Mouse (Mus musculus) heart, embryonic 13.5 days (tissue): ENCODE data around the gene Lce1h. TPM values are rescaled to one million over a fixed set of nuclear protein-coding genes. Genes with fewer than 3 reads are reported as not detected.

Source experiments
- ATAC-seq: fragments of 200-750 bp; cut with Nextera tagmentation; 2 replicates; pipeline ENCODE4 v1.8.0; 2017; ENCODE audit warnings: moderate TSS enrichment; ENCODE audit not compliant: insufficient number of reproducible peaks, low FRiP score, low TSS enrichment; ENCODE audit errors: extremely low read depth
- H3K27ac ChIP-seq: fragments of 300-500 bp; sonication (generic); replicated peaks from 2 replicates; pipeline ENCODE4 v1.5.1; 2015; ENCODE audit warnings: moderate library complexity, mild to moderate bottlenecking, inconsistent platforms
- H3K27me3 ChIP-seq: fragments of 300-500 bp; sonication (generic); replicated peaks from 2 replicates; pipeline ENCODE4 v1.6.1; 2015; ENCODE audit warnings: mild to moderate bottlenecking, inconsistent platforms
- H3K36me3 ChIP-seq: fragments of 300-500 bp; sonication (generic); 2 replicates; pipeline ENCODE4 v1.6.1; 2015; ENCODE audit warnings: mild to moderate bottlenecking, inconsistent platforms
- H3K4me1 ChIP-seq: fragments of 300-500 bp; sonication (generic); 2 replicates; pipeline ENCODE4 v1.6.1; 2015; ENCODE audit warnings: inconsistent platforms
- H3K4me2 ChIP-seq: fragments of 300-500 bp; sonication (generic); 2 replicates; pipeline ENCODE4 v1.6.1; 2015; ENCODE audit warnings: inconsistent platforms, mild to moderate bottlenecking, moderate library complexity
- H3K4me3 ChIP-seq: fragments of 300-500 bp; sonication (generic); 2 replicates; pipeline ENCODE4 v1.5.1; 2015; ENCODE audit warnings: moderate library complexity, mild to moderate bottlenecking, inconsistent platforms
- H3K9ac ChIP-seq: fragments of 300-500 bp; sonication (generic); 2 replicates; pipeline ENCODE4 v1.6.1; 2015; ENCODE audit warnings: inconsistent platforms, mild to moderate bottlenecking, moderate library complexity
- H3K9me3 ChIP-seq: fragments of 300-500 bp; sonication (generic); 2 replicates; pipeline ENCODE4 v1.6.1; 2016; ENCODE audit warnings: inconsistent platforms
- WGBS: fragments of 180-500 bp; shearing (Covaris S2); methylation state at CpG from one replicate; pipeline ENCODE4 v1.1.7; 2015; ENCODE audit warnings: mixed read lengths; 5-methylcytosine and 5-hydroxymethylcytosine counted together
- polyA plus RNA-seq: library from polyadenylated mRNA; unstranded; fragments of >200 nt; fragmentation: Nextera tagmentation; extraction: Ambion mirVana; gene quantifications from 2 replicates; pipeline ENCODE4 v1.2.1, GENCODE M21; 2015

The Lce1h gene
- polyA plus RNA-seq = not detected in 2 replicates

- Histone ChIP-seq H3K27me3 (no peaks in the 10 kb centered on the region), H3K27ac (no peak within 1 kb of the TSS), H3K9ac (no peak within 1 kb of the TSS), H3K4me2 (no peak within 1 kb of the TSS), H3K4me1 (no peaks in the 10 kb centered on the region), H3K4me3 (no peak within 1 kb of the TSS), H3K36me3 (no peaks in the 10 kb centered on the region), H3K9me3 (no peaks in the 10 kb centered on the region)
- no peak for ATAC-seq
- WGBS = 88% methylated on average over 1 of the region's 1 CpGs
Observed at GRCm38 (mm10) chr3:92764965-92765364, at the start of gene Lce1h. Gene Lce1h (minus strand): TSS chr3:92765065.

GRCm38 (mm10) chr3:92807791-92808190 is 42.9 kb upstream of the Lce1h start, which contains the start of gene Lce1k:
Gene Lce1k (minus strand): TSS chr3:92807891.
- Histone ChIP-seq H3K27me3 (no peaks in the 10 kb centered on the region), H3K27ac (no peak within 1 kb of the TSS), H3K9me3 (no peaks in the 10 kb centered on the region), H3K4me3 (no peak within 1 kb of the TSS), H3K36me3 (no peaks in the 10 kb centered on the region), H3K4me2 (no peak within 1 kb of the TSS), H3K4me1 (no peaks in the 10 kb centered on the region), H3K9ac (no peak within 1 kb of the TSS)
- no peak for ATAC-seq

- H3K27ac ChIP-seq = no peak within 1 kb of the TSS
- no peaks in the 10 kb centered on the region for H3K36me3 ChIP-seq
- H3K4me2 ChIP-seq = no peak within 1 kb of the TSS
- no peaks in the 10 kb centered on the region for H3K4me1 ChIP-seq
- no peak within 1 kb of the TSS for H3K9ac ChIP-seq
- no peak for ATAC-seq
- no peaks in the 10 kb centered on the region for H3K27me3 ChIP-seq
- no peak within 1 kb of the TSS for H3K4me3 ChIP-seq
- 81% methylated on average over 1 of the region's 1 CpGs for WGBS
- H3K9me3 ChIP-seq = no peaks in the 10 kb centered on the region
Observed at GRCm38 (mm10) chr3:92790414-92790813, 25.5 kb upstream of the Lce1h start, which contains the start of gene Lce1j. Gene Lce1j (minus strand): TSS chr3:92790514.

- H3K4me2 ChIP-seq = no peak within 1 kb of the TSS
- WGBS = 65% methylated on average over 1 of the region's 1 CpGs
- no peaks in the 10 kb centered on the region for H3K36me3 ChIP-seq
- no peak within 1 kb of the TSS for H3K4me3 ChIP-seq
- no peak within 1 kb of the TSS for H3K27ac ChIP-seq
- no peaks in the 10 kb centered on the region for H3K9me3 ChIP-seq
- no peak for ATAC-seq
- no peaks in the 10 kb centered on the region for H3K4me1 ChIP-seq
- H3K27me3 ChIP-seq = no peaks in the 10 kb centered on the region
- H3K9ac ChIP-seq = no peak within 1 kb of the TSS
Observed at GRCm38 (mm10) chr3:92778799-92779198, 13.9 kb upstream of the Lce1h start, which contains the start of gene Lce1i. Gene Lce1i (minus strand): TSS chr3:92778899.

- no peak overlapping the region for H3K4me2 ChIP-seq
- H3K4me1 ChIP-seq = no peaks in the 10 kb centered on the region
- no peak for ATAC-seq
- no peak overlapping the region for H3K27ac ChIP-seq
- H3K9me3 ChIP-seq = no peaks in the 10 kb centered on the region
- WGBS = 17% methylated on average over 3 of the region's 3 CpGs
- no peaks in the 10 kb centered on the region for H3K27me3 ChIP-seq
- H3K9ac ChIP-seq = no peak overlapping the region
- H3K36me3 ChIP-seq = no peaks in the 10 kb centered on the region
- no peak overlapping the region for H3K4me3 ChIP-seq
Observed at GRCm38 (mm10) chr3:92771573-92771972, 6.7 kb upstream of the Lce1h start.

GRCm38 (mm10) chr3:92753197-92753596 is 11.7 kb downstream of the Lce1h start:
- no peak overlapping the region for H3K27ac ChIP-seq
- no peaks in the 10 kb centered on the region for H3K9me3 ChIP-seq
- H3K4me2 ChIP-seq = no peak overlapping the region
- H3K9ac ChIP-seq = no peak overlapping the region
- H3K4me3 ChIP-seq = no peak overlapping the region
- no peaks in the 10 kb centered on the region for H3K4me1 ChIP-seq
- H3K27me3 ChIP-seq = no peaks in the 10 kb centered on the region
- no peaks in the 10 kb centered on the region for H3K36me3 ChIP-seq
- 26% methylated on average over 3 of the region's 3 CpGs for WGBS
- no peak for ATAC-seq

- H3K27ac ChIP-seq = no peak within 1 kb of the TSS
- no peaks in the 10 kb centered on the region for H3K27me3 ChIP-seq
- H3K4me1 ChIP-seq = no peaks in the 10 kb centered on the region
- no peak for ATAC-seq
- WGBS = 78% methylated on average over 1 of the region's 1 CpGs
- no peak within 1 kb of the TSS for H3K4me3 ChIP-seq
- H3K36me3 ChIP-seq = no peaks in the 10 kb centered on the region
- H3K9me3 ChIP-seq = no peaks in the 10 kb centered on the region
- H3K4me2 ChIP-seq = no peak within 1 kb of the TSS
- no peak within 1 kb of the TSS for H3K9ac ChIP-seq
Observed at GRCm38 (mm10) chr3:92752238-92752637, 12.6 kb downstream of the Lce1h start, which contains the start of gene Lce1g. Gene Lce1g (minus strand): TSS chr3:92752338.

- Histone ChIP-seq H3K36me3 (no peaks in the 10 kb centered on the region), H3K27me3 (no peaks in the 10 kb centered on the region), H3K9me3 (no peaks in the 10 kb centered on the region), H3K4me3 (no peak within 1 kb of the TSS), H3K27ac (no peak within 1 kb of the TSS), H3K9ac (no peak within 1 kb of the TSS), H3K4me1 (no peaks in the 10 kb centered on the region), H3K4me2 (no peak within 1 kb of the TSS)
- WGBS = 70% methylated on average over 1 of the region's 1 CpGs
- ATAC-seq = no peak
Observed at GRCm38 (mm10) chr3:92738996-92739395, 25.9 kb downstream of the Lce1h start, which contains the start of gene Gm38119. Gene Gm38119 (minus strand): TSS chr3:92739096.

- ATAC-seq = no peak
- Histone ChIP-seq H3K4me1 (no peaks in the 10 kb centered on the region), H3K9me3 (no peaks in the 10 kb centered on the region), H3K27ac (no peak overlapping the region), H3K36me3 (no peaks in the 10 kb centered on the region), H3K27me3 (no peaks in the 10 kb centered on the region), H3K9ac (no peak overlapping the region), H3K4me2 (no peak overlapping the region), H3K4me3 (no peak overlapping the region)
- 73% methylated on average over 5 of the region's 5 CpGs for WGBS
Observed at GRCm38 (mm10) chr3:92722631-92723030, 42.2 kb downstream of the Lce1h start.

GRCm38 (mm10) chr3:92720250-92720649 is 44.6 kb downstream of the Lce1h start, which contains the start of gene Lce1f:
Gene Lce1f (minus strand): TSS chr3:92720350.
- Histone ChIP-seq H3K4me1 (no peaks in the 10 kb centered on the region), H3K9me3 (no peaks in the 10 kb centered on the region), H3K4me3 (no peak within 1 kb of the TSS), H3K4me2 (no peak within 1 kb of the TSS), H3K27me3 (no peaks in the 10 kb centered on the region), H3K9ac (no peak within 1 kb of the TSS), H3K36me3 (no peaks in the 10 kb centered on the region), H3K27ac (no peak within 1 kb of the TSS)
- 66% methylated on average over 3 of the region's 3 CpGs for WGBS
- no peak for ATAC-seq

- Histone ChIP-seq H3K4me2 (no peak overlapping the region), H3K27ac (no peak overlapping the region), H3K9ac (no peak overlapping the region), H3K9me3 (no peaks in the 10 kb centered on the region), H3K36me3 (no peaks in the 10 kb centered on the region), H3K4me1 (no peaks in the 10 kb centered on the region), H3K4me3 (no peak overlapping the region), H3K27me3 (no peaks in the 10 kb centered on the region)
- no peak for ATAC-seq
Observed at GRCm38 (mm10) chr3:92715122-92715521, 49.7 kb downstream of the Lce1h start.
